Comparison of ENCODE assay signal across 12 mouse cellular contexts in genomic region chr11:103235702-103236101, GRCm38 (mm10). TPM values are rescaled to one million over a fixed set of nuclear protein-coding genes. Genes with fewer than 3 reads are reported as not detected.
DNase-seq lines count a peak whose midpoint lies in the region; ATAC-seq and TF ChIP-seq lines count a peak whose summit lies in the region.
"Had no signal": no experiment of that assay in that cellular context is flagged by ENCODE, and none has a peak within 500 bp of the region (broad histone marks: within the 10 kb centered on the region; RNA-seq: fewer than 3 reads in every experiment).

No protein-coding gene starts in this region.

- peak; percentile 38 for DNase-seq in hindbrain, postnatal 0 days (ENCODE audit: low spot score)
- DNase-seq in embryonic facial prominence, embryonic 14.5 days (ENCODE audit: low spot score): peak; percentile 41
- no peak for DNase-seq in spleen, postnatal 36 days (ENCODE audit: low spot score in 2 of 2)
- DNase-seq in testis, postnatal 10 days (ENCODE audit: low spot score): no peak
- no peak for DNase-seq in adrenal gland, postnatal 4 days (ENCODE audit: low spot score in 2 of 2)
- DNase-seq: cerebellum, adult 9-11 months; retina, postnatal 1 day had no signal

- no peaks in the 10 kb centered on the region for H3K79me2 ChIP-seq in C2C12 (ENCODE audit: control insufficient read depth, insufficient read depth)

- H3K4me1 ChIP-seq in hindbrain, postnatal 0 days (ENCODE audit: insufficient read depth, low read length): no peaks in the 10 kb centered on the region
- peaks cover 3% of the 10 kb centered on the region for H3K4me1 ChIP-seq in hindbrain, embryonic 13.5 days (replicated peaks)
- no peaks in the 10 kb centered on the region for H3K4me1 ChIP-seq in embryonic facial prominence, embryonic 14.5 days (ENCODE audit: control insufficient read depth, insufficient read depth, low read length)
- peaks cover 21% of the 10 kb centered on the region for H3K4me1 ChIP-seq in limb, embryonic 13.5 days

- H3K4me3 ChIP-seq in hindbrain, postnatal 0 days (ENCODE audit: low read length): no peak overlapping the region
- H3K4me3 ChIP-seq in hindbrain, embryonic 13.5 days: no peak overlapping the region
- no peak overlapping the region for H3K4me3 ChIP-seq in C2C12 (ENCODE audit: insufficient read depth, poor library complexity, severe bottlenecking)
- no peak overlapping the region for H3K4me3 ChIP-seq in embryonic facial prominence, embryonic 14.5 days (ENCODE audit: low read depth, low read length)
- no peak overlapping the region for H3K4me3 ChIP-seq in limb, embryonic 13.5 days
- H3K4me3 ChIP-seq: megakaryocyte, embryonic 14.5 days had no signal

- no peak for TF ChIP-seq CTCF in hindbrain, postnatal 0 days (IDR thresholded peaks at IDR 0.05; ENCODE audit: low read depth)
- TF ChIP-seq CTCF in C2C12 (IDR thresholded peaks at IDR 0.05; ENCODE audit: control insufficient read depth, insufficient read depth, insufficient read length): no peak

- no peaks in the 10 kb centered on the region for H3K27me3 ChIP-seq in hindbrain, postnatal 0 days (ENCODE audit: insufficient read depth, low read length)
- H3K27me3 ChIP-seq in hindbrain, embryonic 13.5 days: no peaks in the 10 kb centered on the region
- no peaks in the 10 kb centered on the region for H3K27me3 ChIP-seq in C2C12 (ENCODE audit: control insufficient read depth, insufficient read depth, insufficient read length)
- H3K27me3 ChIP-seq in embryonic facial prominence, embryonic 14.5 days (replicated peaks; ENCODE audit: control insufficient read depth, insufficient read depth, low read length): no peaks in the 10 kb centered on the region
- no peaks in the 10 kb centered on the region for H3K27me3 ChIP-seq in limb, embryonic 13.5 days
- H3K27me3 ChIP-seq: megakaryocyte, embryonic 14.5 days had no signal

- H3K9me3 ChIP-seq in hindbrain, postnatal 0 days (ENCODE audit: low read length): no peaks in the 10 kb centered on the region
- no peaks in the 10 kb centered on the region for H3K9me3 ChIP-seq in hindbrain, embryonic 13.5 days
- no peaks in the 10 kb centered on the region for H3K9me3 ChIP-seq in embryonic facial prominence, embryonic 14.5 days (ENCODE audit: control insufficient read depth, low read length)
- no peaks in the 10 kb centered on the region for H3K9me3 ChIP-seq in limb, embryonic 13.5 days

- H3K27ac ChIP-seq in hindbrain, postnatal 0 days: no peak overlapping the region
- H3K27ac ChIP-seq in hindbrain, embryonic 13.5 days: no peak overlapping the region
- no peak overlapping the region for H3K27ac ChIP-seq in embryonic facial prominence, embryonic 14.5 days (replicated peaks; ENCODE audit: low read depth, low read length)
- peak overlapping the region; percentile 28; the same call in 1 of the 2 replicates for H3K27ac ChIP-seq in limb, embryonic 13.5 days

- H3ac ChIP-seq in C2C12 (ENCODE audit: control insufficient read depth, insufficient read length, low read depth): no peak overlapping the region

- H3K4me2 ChIP-seq in hindbrain, postnatal 0 days (ENCODE audit: low read depth, low read length): no peak overlapping the region
- H3K4me2 ChIP-seq in hindbrain, embryonic 13.5 days: no peak overlapping the region
- H3K4me2 ChIP-seq in embryonic facial prominence, embryonic 14.5 days (ENCODE audit: low read depth, low read length): no peak overlapping the region
- H3K4me2 ChIP-seq in limb, embryonic 13.5 days (replicated peaks): no peak overlapping the region

- peaks cover 19% of the 10 kb centered on the region for H3K36me3 ChIP-seq in hindbrain, postnatal 0 days (ENCODE audit: insufficient read depth, low read length)
- H3K36me3 ChIP-seq in hindbrain, embryonic 13.5 days: peaks cover 52% of the 10 kb centered on the region
- peaks cover 85% of the 10 kb centered on the region for H3K36me3 ChIP-seq in C2C12 (ENCODE audit: control insufficient read depth, insufficient read depth)
- peaks cover 58% of the 10 kb centered on the region for H3K36me3 ChIP-seq in embryonic facial prominence, embryonic 14.5 days (ENCODE audit: control insufficient read depth, insufficient read depth, low read length)
- peaks cover 45% of the 10 kb centered on the region for H3K36me3 ChIP-seq in limb, embryonic 13.5 days

- no peak overlapping the region for H3K9ac ChIP-seq in hindbrain, postnatal 0 days (replicated peaks; ENCODE audit: low read length)
- H3K9ac ChIP-seq in hindbrain, embryonic 13.5 days: no peak overlapping the region; the same call in 1 of the 2 replicates
- H3K9ac ChIP-seq in embryonic facial prominence, embryonic 14.5 days (ENCODE audit: low read depth, low read length): no peak overlapping the region
- H3K9ac ChIP-seq in limb, embryonic 13.5 days: no peak overlapping the region

- no peak for ATAC-seq in hindbrain, postnatal 0 days
- no peak for ATAC-seq in hindbrain, embryonic 13.5 days (ENCODE audit: low FRiP score)
- ATAC-seq in embryonic facial prominence, embryonic 14.5 days (ENCODE audit: low read depth): peak; percentile 34
- ATAC-seq in limb, embryonic 13.5 days (ENCODE audit: low FRiP score, low read depth): 0 out of 2 replicates have a peak, but pooled peaks have one; percentile 30

- H3K79me3 ChIP-seq in C2C12 (ENCODE audit: low read depth): peaks cover 3% of the 10 kb centered on the region

- 53% methylated on average over 11 of the region's 11 CpGs for WGBS in hindbrain, postnatal 0 days
- WGBS in hindbrain, embryonic 13.5 days: 82% methylated on average over 11 of the region's 11 CpGs
- WGBS in embryonic facial prominence, embryonic 14.5 days: 64% methylated on average over 11 of the region's 11 CpGs
- WGBS in limb, embryonic 13.5 days: 72% methylated on average over 11 of the region's 11 CpGs

TF ChIP-seq in C2C12, 6 proteins besides CTCF, POLR2A, EP300 and RAD21:
- no peak for TF ChIP-seq MYOG (IDR thresholded peaks at IDR 0.05; ENCODE audit: control insufficient read depth, extremely low read depth, insufficient read length)
- TF ChIP-seq MYOD1 (IDR thresholded peaks at IDR 0.05; ENCODE audit: control insufficient read depth, insufficient read length, low read depth): peak; percentile 96
- TF ChIP-seq FOSL1 (IDR thresholded peaks at IDR 0.05; ENCODE audit: insufficient read depth, low read length, poor library complexity, severe bottlenecking): no peak
- TF ChIP-seq USF1 (IDR thresholded peaks at IDR 0.05; ENCODE audit: low read depth): no peak
- peak; percentile 58 for TF ChIP-seq MAX (IDR thresholded peaks at IDR 0.05)
- TF ChIP-seq CEBPB (IDR thresholded peaks at IDR 0.05; ENCODE audit: low read depth): no peak

RNA-seq across cellular contexts. Expression of gene Spata32, which starts 17.5 kb away (rescaled TPM):
- 1.4 and 1.5 TPM in 2 replicates for total RNA-seq in hindbrain, postnatal 0 days (2014; rRNA removed)
- polyA plus RNA-seq in hindbrain, postnatal 0 days (2015; fragmentation: Nextera tagmentation; extraction: Ambion mirVana): 1.6 TPM in 2 replicates
- polyA plus RNA-seq in hindbrain, embryonic 13.5 days (2015; fragmentation: Nextera tagmentation; extraction: Ambion mirVana): 0.40 and 0.58 TPM in 2 replicates
- not detected for polyA plus RNA-seq in C2C12 (2012; fragmentation: generic; extraction: Trizol)
- not detected in 2 replicates for polyA plus RNA-seq in embryonic facial prominence, embryonic 14.5 days (2014; fragmentation: Nextera tagmentation; extraction: Ambion mirVana)
- polyA plus RNA-seq in limb, embryonic 13.5 days (2015; fragmentation: Nextera tagmentation; extraction: Ambion mirVana): not detected in 2 replicates
- total RNA-seq in adrenal gland, postnatal 4 days (2021): not detected
- polyA plus RNA-seq: forebrain, embryonic 11.5 days had no signal

RNA-seq across cellular contexts. Expression of gene 1700023F06Rik, which starts 27.3 kb away (rescaled TPM):
- not detected in 2 replicates for total RNA-seq in hindbrain, postnatal 0 days (2014; rRNA removed)
- polyA plus RNA-seq in hindbrain, postnatal 0 days (2015; fragmentation: Nextera tagmentation; extraction: Ambion mirVana): 3.7 and 4.7 TPM in 2 replicates
- 0.87 and 1.3 TPM in 2 replicates for polyA plus RNA-seq in hindbrain, embryonic 13.5 days (2015; fragmentation: Nextera tagmentation; extraction: Ambion mirVana)
- 0.02 TPM for polyA plus RNA-seq in C2C12 (2012; fragmentation: generic; extraction: Trizol)
- polyA plus RNA-seq in embryonic facial prominence, embryonic 14.5 days (2014; fragmentation: Nextera tagmentation; extraction: Ambion mirVana): 1.0 and 1.6 TPM in 2 replicates
- 0.55 and 0.61 TPM in 2 replicates for polyA plus RNA-seq in limb, embryonic 13.5 days (2015; fragmentation: Nextera tagmentation; extraction: Ambion mirVana)
- under 1 TPM; 0.45 to 0.70 TPM for total RNA-seq in adrenal gland, postnatal 4 days (2021)

RNA-seq across cellular contexts. Expression of gene Map3k14, which starts 31.6 kb away (rescaled TPM):
- total RNA-seq in hindbrain, postnatal 0 days (2014; rRNA removed): 6.7 and 9.3 TPM in 2 replicates
- 1.2 and 1.5 TPM in 2 replicates for polyA plus RNA-seq in hindbrain, postnatal 0 days (2015; fragmentation: Nextera tagmentation; extraction: Ambion mirVana)
- 3.2 and 3.4 TPM in 2 replicates for polyA plus RNA-seq in hindbrain, embryonic 13.5 days (2015; fragmentation: Nextera tagmentation; extraction: Ambion mirVana)
- polyA plus RNA-seq in C2C12 (2012; fragmentation: generic; extraction: Trizol): 9.7 TPM
- polyA plus RNA-seq in embryonic facial prominence, embryonic 14.5 days (2014; fragmentation: Nextera tagmentation; extraction: Ambion mirVana): 4.6 and 5.1 TPM in 2 replicates
- polyA plus RNA-seq in limb, embryonic 13.5 days (2015; fragmentation: Nextera tagmentation; extraction: Ambion mirVana): 4.8 and 5.4 TPM in 2 replicates
- 1 to 10 TPM; 6.9 to 8.0 TPM for total RNA-seq in adrenal gland, postnatal 4 days (2021)

Comparison
In these comparisons a context has a peak if more than half of its experiments do, and no peak if none do; other contexts are left out.
1. ATAC-seq: peak in embryonic facial prominence, embryonic 14.5 days (single experiment) and limb, embryonic 13.5 days (single experiment); none in hindbrain, postnatal 0 days (single experiment) and hindbrain, embryonic 13.5 days (single experiment).
2. DNase-seq: peak in hindbrain, postnatal 0 days (single experiment) and embryonic facial prominence, embryonic 14.5 days (single experiment); none in spleen, postnatal 36 days (0 of 2), testis, postnatal 10 days (single experiment) and adrenal gland, postnatal 4 days (0 of 2).